Mouse (Mus musculus) embryonic fibroblast, embryonic 13.5 days (primary cell): ENCODE results near the gene Rps10.
A peak's percentile ranks its signal among the peaks of the same experiment; 100 is the strongest.

ENCODE experiments used
- CTCF ChIP-seq: IDR thresholded peaks from 2 replicates; pipeline ENCODE4 v1.5.1; 2011; ENCODE audit warnings: mild to moderate bottlenecking, control low read depth, low read length, moderate library complexity, borderline replicate concordance; ENCODE audit not compliant: insufficient read depth
- POLR2A ChIP-seq: IDR thresholded peaks from 2 replicates; pipeline ENCODE4 v1.6.1; 2011; ENCODE audit warnings: low read depth, mild to moderate bottlenecking, control low read depth, low read length, moderate library complexity

DNA sequence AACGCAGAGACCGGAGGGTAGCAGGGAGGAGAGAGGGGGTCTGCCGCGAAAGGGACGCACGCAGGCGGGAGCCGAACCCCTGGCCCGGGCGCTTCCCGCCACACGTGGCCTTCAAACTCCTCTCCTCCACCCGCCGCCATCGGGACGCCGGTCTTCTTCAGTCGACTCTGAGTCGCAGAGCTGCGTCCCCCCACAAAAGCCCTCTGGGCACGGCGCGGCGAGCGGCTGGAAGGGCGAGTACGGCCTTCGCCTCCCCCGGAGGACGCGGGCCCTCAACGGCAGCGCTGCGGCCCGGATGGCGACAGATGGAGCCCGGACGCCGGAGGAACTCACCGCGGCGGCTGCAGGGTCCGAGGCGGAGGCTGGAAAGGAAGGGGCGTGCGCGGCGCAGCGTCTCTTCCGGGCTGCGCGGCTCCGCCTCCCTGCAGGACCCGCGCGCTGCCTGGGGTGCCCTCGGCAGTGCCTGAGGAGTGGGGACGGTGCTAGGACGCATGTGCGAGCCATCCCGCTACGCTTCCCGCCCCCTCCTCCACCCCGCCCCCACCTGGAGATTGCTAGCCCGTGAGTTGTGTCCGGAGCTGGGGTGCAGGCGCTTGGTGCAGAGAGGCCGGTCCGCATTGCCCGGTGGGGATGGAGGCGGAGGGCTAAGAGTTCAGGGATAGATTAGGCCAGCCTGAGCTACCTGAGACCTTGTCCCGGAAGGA lies 1.4 kb downstream of the Rps10 start, which contains the start of gene RPS10-NUDT3:
- no peak for TF ChIP-seq CTCF
- peak; percentile 87 for TF ChIP-seq POLR2A
